ENCODE assay signal across 8 mouse cellular contexts in genomic region chr9:107626844-107627277, GRCm38 (mm10). TPM values are rescaled to one million over a fixed set of nuclear protein-coding genes. Genes with fewer than 3 reads are reported as not detected.
DNase-seq lines count a peak whose midpoint lies in the region; ATAC-seq and TF ChIP-seq lines count a peak whose summit lies in the region.

No protein-coding gene starts in this region.

- peak; percentile 79 to 88 for DNase-seq in CD8-positive naive resting alpha-beta T cell, adult 2 months (ENCODE audit: low read depth in 2 of 2, low spot score in 2 of 2)
- DNase-seq in adrenal gland, postnatal 25 days: peak; percentile 77
- DNase-seq in liver, embryonic 14.5 days (ENCODE audit: low read depth in 3 of 3, low spot score in 3 of 3): no peak
- peak; percentile 76 to 86 for DNase-seq in natural killer cell, adult 2 months (ENCODE audit: low spot score in 2 of 2)
- DNase-seq in testis, postnatal 10 days (ENCODE audit: low spot score): peak; percentile 92

- peak overlapping the region; percentile 22 for H3K4me3 ChIP-seq in embryonic facial prominence, embryonic 15.5 days (replicated peaks)
- no peak overlapping the region for H3K4me3 ChIP-seq in heart, embryonic 12.5 days
- peak overlapping the region; percentile 14; the same call in 1 of the 2 replicates for H3K4me3 ChIP-seq in kidney, embryonic 16.5 days (ENCODE audit: low read length)
- no peak overlapping the region for H3K4me3 ChIP-seq in liver, embryonic 14.5 days (ENCODE audit: insufficient read depth in 1 of 2, low read depth in 2 of 2, low read length in 2 of 2)

- H3K4me2 ChIP-seq in embryonic facial prominence, embryonic 15.5 days (replicated peaks): peak overlapping the region; percentile 38
- peak overlapping the region; percentile 47 for H3K4me2 ChIP-seq in heart, embryonic 12.5 days
- H3K4me2 ChIP-seq in kidney, embryonic 16.5 days (replicated peaks; ENCODE audit: low read depth, low read length): peak overlapping the region; percentile 46
- peak overlapping the region; percentile 0; the same call in 1 of the 2 replicates for H3K4me2 ChIP-seq in liver, embryonic 14.5 days (ENCODE audit: low read depth)

- peak; percentile 97 for TF ChIP-seq CTCF in liver, embryonic 14.5 days (IDR thresholded peaks at IDR 0.05; ENCODE audit: low read depth)

- no peaks in the 10 kb centered on the region for H3K9me3 ChIP-seq in embryonic facial prominence, embryonic 15.5 days (replicated peaks)
- H3K9me3 ChIP-seq in heart, embryonic 12.5 days (replicated peaks): no peaks in the 10 kb centered on the region
- H3K9me3 ChIP-seq in kidney, embryonic 16.5 days (ENCODE audit: low read length): no peaks in the 10 kb centered on the region
- H3K9me3 ChIP-seq in liver, embryonic 14.5 days (ENCODE audit: control insufficient read depth, low read length): no peaks in the 10 kb centered on the region

- peak overlapping the region; percentile 2; the same call in 1 of the 2 replicates for H3K9ac ChIP-seq in embryonic facial prominence, embryonic 15.5 days
- peak overlapping the region; percentile 68 for H3K9ac ChIP-seq in heart, embryonic 12.5 days
- H3K9ac ChIP-seq in kidney, embryonic 16.5 days (replicated peaks; ENCODE audit: low read length): peak overlapping the region; percentile 61
- H3K9ac ChIP-seq in liver, embryonic 14.5 days (replicated peaks): no peak overlapping the region

- peaks cover 37% of the 10 kb centered on the region for H3K36me3 ChIP-seq in embryonic facial prominence, embryonic 15.5 days
- peaks cover 54% of the 10 kb centered on the region for H3K36me3 ChIP-seq in heart, embryonic 12.5 days
- H3K36me3 ChIP-seq in kidney, embryonic 16.5 days (ENCODE audit: insufficient read depth, low read length): peaks cover 16% of the 10 kb centered on the region
- H3K36me3 ChIP-seq in liver, embryonic 14.5 days (replicated peaks; ENCODE audit: control insufficient read depth, insufficient read depth, low read depth): peaks cover 6% of the 10 kb centered on the region; the same call in 1 of the 2 replicates

- no peaks in the 10 kb centered on the region for H3K27me3 ChIP-seq in embryonic facial prominence, embryonic 15.5 days
- H3K27me3 ChIP-seq in heart, embryonic 12.5 days (replicated peaks): no peaks in the 10 kb centered on the region
- no peaks in the 10 kb centered on the region for H3K27me3 ChIP-seq in kidney, embryonic 16.5 days (ENCODE audit: insufficient read depth, low read length)
- H3K27me3 ChIP-seq in liver, embryonic 14.5 days (ENCODE audit: control insufficient read depth, insufficient read depth, low read length): no peaks in the 10 kb centered on the region

- 0% methylated on average over 2 of the region's 2 CpGs for WGBS in embryonic facial prominence, embryonic 15.5 days
- WGBS in heart, embryonic 12.5 days: 4% methylated on average over 2 of the region's 2 CpGs
- WGBS in kidney, embryonic 16.5 days: 0% methylated on average over 2 of the region's 2 CpGs
- whole genome bisulfite sequencing in liver, embryonic 14.5 days (ENCODE audit: insufficient replicate concordance): 0% methylated on average over 2 of the region's 2 CpGs

- peak; percentile 63 for ATAC-seq in embryonic facial prominence, embryonic 15.5 days (ENCODE audit: insufficient number of reproducible peaks, low FRiP score, low TSS enrichment, low read depth)
- ATAC-seq in heart, embryonic 12.5 days (ENCODE audit: insufficient number of reproducible peaks, low FRiP score): peak; percentile 59
- ATAC-seq in kidney, embryonic 16.5 days (ENCODE audit: low FRiP score, low TSS enrichment): peak; percentile 63
- peak; percentile 41; the same call in 1 of the 2 replicates for ATAC-seq in liver, embryonic 14.5 days (ENCODE audit: insufficient read depth)

- H3K27ac ChIP-seq in embryonic facial prominence, embryonic 15.5 days (replicated peaks): peak overlapping the region; percentile 94
- H3K27ac ChIP-seq in heart, embryonic 12.5 days (ENCODE audit: poor library complexity, severe bottlenecking): peak overlapping the region; percentile 88
- H3K27ac ChIP-seq in kidney, embryonic 16.5 days (ENCODE audit: low read length): peak overlapping the region; percentile 94
- no peak overlapping the region for H3K27ac ChIP-seq in liver, embryonic 14.5 days

- H3K4me1 ChIP-seq in embryonic facial prominence, embryonic 15.5 days: peaks cover 79% of the 10 kb centered on the region
- H3K4me1 ChIP-seq in heart, embryonic 12.5 days (replicated peaks): peaks cover 87% of the 10 kb centered on the region
- peaks cover 69% of the 10 kb centered on the region for H3K4me1 ChIP-seq in kidney, embryonic 16.5 days (ENCODE audit: insufficient read depth, low read length)
- peaks cover 25 to 33% of the 10 kb centered on the region in 2 experiments for H3K4me1 ChIP-seq in liver, embryonic 14.5 days (replicated peaks; ENCODE audit: control insufficient read depth in 2 of 2, insufficient read depth in 2 of 2, low read length in 1 of 2)

- no peak for TF ChIP-seq EP300 in liver, embryonic 14.5 days (IDR thresholded peaks at IDR 0.05; ENCODE audit: low read depth)

RNA-seq across cellular contexts. Expression of gene Gnai2, which starts 8.3 kb away (rescaled TPM):
- 202 and 238 TPM in 2 replicates for total RNA-seq in adrenal gland, postnatal 25 days (2021)
- 458 and 459 TPM in 2 replicates for polyA plus RNA-seq in embryonic facial prominence, embryonic 15.5 days (2015; fragmentation: Nextera tagmentation; extraction: Ambion mirVana)
- polyA plus RNA-seq in heart, embryonic 12.5 days (2016; fragmentation: Nextera tagmentation; extraction: Ambion mirVana): 404 and 442 TPM in 2 replicates
- polyA plus RNA-seq in kidney, embryonic 16.5 days (2015; fragmentation: Nextera tagmentation; extraction: Ambion mirVana): 447 and 455 TPM in 2 replicates
- polyA plus RNA-seq in liver, embryonic 14.5 days (2012; rRNA removed): 94.3 and 124 TPM in 2 replicates
- polyA plus RNA-seq in liver, embryonic 14.5 days (2014; fragmentation: Nextera tagmentation; extraction: Ambion mirVana): 137 and 138 TPM in 2 replicates

RNA-seq across cellular contexts. Expression of gene Sema3b, which starts 17.8 kb away (rescaled TPM):
- 5.1 and 8.4 TPM in 2 replicates for total RNA-seq in adrenal gland, postnatal 25 days (2021)
- 21.2 and 22.7 TPM in 2 replicates for polyA plus RNA-seq in embryonic facial prominence, embryonic 15.5 days (2015; fragmentation: Nextera tagmentation; extraction: Ambion mirVana)
- polyA plus RNA-seq in heart, embryonic 12.5 days (2016; fragmentation: Nextera tagmentation; extraction: Ambion mirVana): 10.7 and 11.2 TPM in 2 replicates
- 31.3 TPM in 2 replicates for polyA plus RNA-seq in kidney, embryonic 16.5 days (2015; fragmentation: Nextera tagmentation; extraction: Ambion mirVana)
- polyA plus RNA-seq in liver, embryonic 14.5 days (2012; rRNA removed): 0.22 and 0.31 TPM in 2 replicates
- 0.25 and 0.33 TPM in 2 replicates for polyA plus RNA-seq in liver, embryonic 14.5 days (2014; fragmentation: Nextera tagmentation; extraction: Ambion mirVana)

RNA-seq across cellular contexts. Expression of gene Ifrd2, which starts 39.4 kb away (rescaled TPM):
- 47.0 and 54.5 TPM in 2 replicates for total RNA-seq in adrenal gland, postnatal 25 days (2021)
- 46.8 and 47.1 TPM in 2 replicates for polyA plus RNA-seq in embryonic facial prominence, embryonic 15.5 days (2015; fragmentation: Nextera tagmentation; extraction: Ambion mirVana)
- polyA plus RNA-seq in heart, embryonic 12.5 days (2016; fragmentation: Nextera tagmentation; extraction: Ambion mirVana): 34.0 and 35.5 TPM in 2 replicates
- 60.7 and 64.3 TPM in 2 replicates for polyA plus RNA-seq in kidney, embryonic 16.5 days (2015; fragmentation: Nextera tagmentation; extraction: Ambion mirVana)
- polyA plus RNA-seq in liver, embryonic 14.5 days (2012; rRNA removed): 113 and 135 TPM in 2 replicates
- 149 and 173 TPM in 2 replicates for polyA plus RNA-seq in liver, embryonic 14.5 days (2014; fragmentation: Nextera tagmentation; extraction: Ambion mirVana)

RNA-seq across cellular contexts. Expression of gene Slc38a3, which starts 42.5 kb away (rescaled TPM):
- 0.39 and 8.5 TPM in 2 replicates for total RNA-seq in adrenal gland, postnatal 25 days (2021)
- 3.7 and 4.2 TPM in 2 replicates for polyA plus RNA-seq in embryonic facial prominence, embryonic 15.5 days (2015; fragmentation: Nextera tagmentation; extraction: Ambion mirVana)
- polyA plus RNA-seq in heart, embryonic 12.5 days (2016; fragmentation: Nextera tagmentation; extraction: Ambion mirVana): 2.9 and 3.2 TPM in 2 replicates
- 12.4 and 12.9 TPM in 2 replicates for polyA plus RNA-seq in kidney, embryonic 16.5 days (2015; fragmentation: Nextera tagmentation; extraction: Ambion mirVana)
- polyA plus RNA-seq in liver, embryonic 14.5 days (2012; rRNA removed): 23.5 and 25.0 TPM in 2 replicates
- 15.7 and 19.7 TPM in 2 replicates for polyA plus RNA-seq in liver, embryonic 14.5 days (2014; fragmentation: Nextera tagmentation; extraction: Ambion mirVana)

RNA-seq across cellular contexts. Expression of gene Hyal3, which starts 46.2 kb away (rescaled TPM):
- 2.0 and 2.8 TPM in 2 replicates for total RNA-seq in adrenal gland, postnatal 25 days (2021)
- polyA plus RNA-seq in embryonic facial prominence, embryonic 15.5 days (2015; fragmentation: Nextera tagmentation; extraction: Ambion mirVana): 2.0 TPM in 2 replicates
- 0.49 and 0.64 TPM in 2 replicates for polyA plus RNA-seq in heart, embryonic 12.5 days (2016; fragmentation: Nextera tagmentation; extraction: Ambion mirVana)
- polyA plus RNA-seq in kidney, embryonic 16.5 days (2015; fragmentation: Nextera tagmentation; extraction: Ambion mirVana): 1.3 and 1.6 TPM in 2 replicates
- 0.45 and 0.80 TPM in 2 replicates for polyA plus RNA-seq in liver, embryonic 14.5 days (2012; rRNA removed)
- 0.69 and 0.87 TPM in 2 replicates for polyA plus RNA-seq in liver, embryonic 14.5 days (2014; fragmentation: Nextera tagmentation; extraction: Ambion mirVana)

Comparison
In these comparisons a context has a peak if more than half of its experiments do, and no peak if none do; other contexts are left out.
1. DNase-seq: peak in CD8-positive naive resting alpha-beta T cell, adult 2 months (2 of 2), adrenal gland, postnatal 25 days (single experiment), natural killer cell, adult 2 months (2 of 2) and testis, postnatal 10 days (single experiment); none in liver, embryonic 14.5 days (0 of 3).
2. H3K4me3 ChIP-seq: peak in embryonic facial prominence, embryonic 15.5 days (single experiment) and kidney, embryonic 16.5 days (single experiment); none in heart, embryonic 12.5 days (single experiment) and liver, embryonic 14.5 days (0 of 2).
3. Peak in every context shown above with its lines, with median percentiles within 50 percentile points of each other: ATAC-seq and H3K4me2 ChIP-seq.